Mouse (Mus musculus) CH12.LX (cell line): Measurements from ENCODE around the gene Tunar. TPM values are rescaled to one million over a fixed set of nuclear protein-coding genes. Genes with fewer than 3 reads are reported as not detected.

Experiments
- DNase-seq: peaks from one replicate; pipeline ENCODE4 v3.0.0-alpha.2; 2013; ENCODE audit errors: extremely low read depth
- H3K27ac ChIP-seq: 2 replicates; pipeline ENCODE4 v1.5.1; 2012; ENCODE audit warnings: low read depth, mild to moderate bottlenecking, control low read depth, moderate library complexity; ENCODE audit not compliant: insufficient read depth
- H3K27me3 ChIP-seq: replicated peaks from 2 replicates; pipeline ENCODE3; 2012; ENCODE audit warnings: inconsistent platforms
- H3K36me3 ChIP-seq, 2 experiments: replicated peaks in 1 of 2; 2 replicates each; pipeline versions ENCODE3 to v1.6.1; 2012; ENCODE audit warnings: inconsistent platforms in 1 of 2, low read length in 1 of 2, mild to moderate bottlenecking in 1 of 2, mixed read lengths in 1 of 2, moderate library complexity in 1 of 2; ENCODE audit not compliant: control insufficient read depth in 1 of 2, insufficient read depth in 1 of 2
- H3K4me1 ChIP-seq, 2 experiments: 2 replicates each; pipeline ENCODE4 v1.6.1; 2012; ENCODE audit warnings: inconsistent platforms in 1 of 2, moderate library complexity in 1 of 2; ENCODE audit not compliant: insufficient read depth in 2 of 2, control insufficient read depth in 1 of 2
- H3K4me2 ChIP-seq: 2 replicates; pipeline ENCODE4 v1.6.1; 2012; ENCODE audit warnings: low read depth, mild to moderate bottlenecking, control low read depth; ENCODE audit not compliant: poor library complexity, insufficient read depth, severe bottlenecking
- H3K4me3 ChIP-seq, 3 experiments: fragments of 150-350 bp in 1 of 3; sonication (generic) in 1 of 3; replicated peaks in 1 of 3; 2 replicates each; pipeline versions ENCODE3 to v1.5.1; 2011 to 2012; ENCODE audit warnings: low read depth in 2 of 3, low read length in 2 of 3, mild to moderate bottlenecking in 2 of 3, moderate library complexity in 2 of 3, control low read depth in 1 of 3, improper control_type of control experiment in 1 of 3, inconsistent platforms in 1 of 3, mixed read lengths in 1 of 3; ENCODE audit not compliant: poor library complexity in 1 of 3
- H3K79me2 ChIP-seq: replicated peaks from 2 replicates; pipeline ENCODE4 v1.6.1; 2012; ENCODE audit warnings: mild to moderate bottlenecking, moderate library complexity; ENCODE audit not compliant: control insufficient read depth, poor library complexity, insufficient read depth, severe bottlenecking; ENCODE audit errors: extremely low read depth
- H3K9ac ChIP-seq: 2 replicates; pipeline ENCODE4 v1.6.1; 2012; ENCODE audit warnings: low read depth, mild to moderate bottlenecking, control low read depth, moderate library complexity; ENCODE audit not compliant: insufficient read depth
- H3K9me3 ChIP-seq: replicated peaks from 2 replicates; pipeline ENCODE3; 2012; ENCODE audit warnings: low read length, inconsistent platforms, mixed read lengths
- CTCF ChIP-seq, 2 experiments: IDR thresholded peaks in 1 of 2; conservative IDR thresholded peaks in 1 of 2; 2 replicates each; pipeline ENCODE4 v1.5.1; 2011 to 2012; ENCODE audit warnings: low read depth in 2 of 2, low read length in 2 of 2, improper control_type of control experiment in 1 of 2, inconsistent platforms in 1 of 2, mild to moderate bottlenecking in 1 of 2, moderate library complexity in 1 of 2
- ELF1 ChIP-seq: IDR thresholded peaks from 2 replicates; pipeline ENCODE4 v1.6.1; 2014; ENCODE audit warnings: low read depth, mild to moderate bottlenecking, inconsistent platforms, low read length, improper control_type of control experiment
- EP300 ChIP-seq: IDR thresholded peaks from 2 replicates; pipeline ENCODE4 v1.6.1; 2011; ENCODE audit warnings: low read length, improper control_type of control experiment
- HCFC1 ChIP-seq: IDR thresholded peaks from 2 replicates; pipeline ENCODE4 v1.6.1; 2012; ENCODE audit warnings: low read depth, mild to moderate bottlenecking, inconsistent platforms, low read length, improper control_type of control experiment
- IRF4 ChIP-seq: IDR thresholded peaks from 2 replicates; pipeline ENCODE4 v1.6.1; 2014; ENCODE audit warnings: low read depth, mild to moderate bottlenecking, inconsistent platforms, low read length, improper control_type of control experiment
- JUN ChIP-seq: IDR thresholded peaks from 2 replicates; pipeline ENCODE4 v1.6.1; 2011; ENCODE audit warnings: low read depth, mild to moderate bottlenecking, low read length, improper control_type of control experiment, moderate library complexity; ENCODE audit not compliant: insufficient read depth
- JUND ChIP-seq: conservative IDR thresholded peaks from 2 replicates; pipeline ENCODE4 v1.6.1; 2011; ENCODE audit warnings: low read depth, low read length, improper control_type of control experiment
- KAT2A ChIP-seq: IDR thresholded peaks from 2 replicates; pipeline ENCODE4 v1.6.1; 2012; ENCODE audit warnings: low read length, improper control_type of control experiment, inconsistent platforms; ENCODE audit not compliant: insufficient replicate concordance
- MAFK ChIP-seq: IDR thresholded peaks from 2 replicates; pipeline ENCODE4 v1.6.1; 2011; ENCODE audit warnings: low read length, improper control_type of control experiment; ENCODE audit not compliant: insufficient replicate concordance
- MAX ChIP-seq: IDR thresholded peaks from 2 replicates; pipeline ENCODE4 v1.6.1; 2011; ENCODE audit warnings: low read length, improper control_type of control experiment
- MAZ ChIP-seq: IDR thresholded peaks from 2 replicates; pipeline ENCODE4 v1.6.1; 2012; ENCODE audit warnings: low read depth, mild to moderate bottlenecking, inconsistent platforms, low read length, improper control_type of control experiment, moderate library complexity
- MEF2A ChIP-seq: IDR thresholded peaks from 2 replicates; pipeline ENCODE4 v1.6.1; 2014; ENCODE audit warnings: low read depth, mild to moderate bottlenecking, inconsistent platforms, low read length, improper control_type of control experiment, borderline replicate concordance
- MXI1 ChIP-seq: IDR thresholded peaks from 2 replicates; pipeline ENCODE4 v1.6.1; 2011; ENCODE audit warnings: mild to moderate bottlenecking, low read depth, low read length, improper control_type of control experiment
- NRF1 ChIP-seq: IDR thresholded peaks from 2 replicates; pipeline ENCODE4 v1.6.1; 2014; ENCODE audit warnings: low read depth, mild to moderate bottlenecking, inconsistent platforms, low read length, improper control_type of control experiment, moderate library complexity
- PAX5 ChIP-seq: IDR thresholded peaks from 2 replicates; pipeline ENCODE4 v1.6.1; 2012; ENCODE audit warnings: low read length, inconsistent platforms, mixed read lengths
- RCOR1 ChIP-seq: conservative IDR thresholded peaks from 2 replicates; pipeline ENCODE4 v1.6.1; 2012; ENCODE audit warnings: low read depth, mild to moderate bottlenecking, inconsistent platforms, low read length, improper control_type of control experiment
- SMC3 ChIP-seq: IDR thresholded peaks from 2 replicates; pipeline ENCODE4 v1.6.1; 2011; ENCODE audit warnings: low read depth, low read length, improper control_type of control experiment
- TBP ChIP-seq: conservative IDR thresholded peaks from 2 replicates; pipeline ENCODE4 v1.6.1; 2011; ENCODE audit warnings: low read depth, low read length, improper control_type of control experiment
- TCF12 ChIP-seq: IDR thresholded peaks from 2 replicates; pipeline ENCODE4 v1.6.1; 2014; ENCODE audit warnings: low read depth, mild to moderate bottlenecking, inconsistent platforms, low read length, improper control_type of control experiment
- USF2 ChIP-seq: conservative IDR thresholded peaks from 2 replicates; pipeline ENCODE4 v1.6.1; 2011; ENCODE audit warnings: low read depth, low read length, improper control_type of control experiment
- ZKSCAN1 ChIP-seq: IDR thresholded peaks from 2 replicates; pipeline ENCODE4 v1.6.1; 2012; ENCODE audit warnings: low read depth, inconsistent platforms, low read length, improper control_type of control experiment, borderline replicate concordance
- ZMIZ1 ChIP-seq: IDR thresholded peaks from 2 replicates; pipeline ENCODE4 v1.6.1; 2012; ENCODE audit warnings: low read depth, mild to moderate bottlenecking, inconsistent platforms, low read length, improper control_type of control experiment
- ZNF384 ChIP-seq: IDR thresholded peaks from 2 replicates; pipeline ENCODE4 v1.6.1; 2012; ENCODE audit warnings: low read depth, low read length, improper control_type of control experiment, inconsistent platforms
- dilution Hi-C: fragments of 300-500 bp; cut with MboI; formaldehyde crosslinking; loops from 2 replicates; pipeline ENCODE4 v1.14.3; 2020; ENCODE audit warnings: low sequenced_read_pairs; ENCODE audit not compliant: extremely low pct_unique_long_range_greater_than_20kb, extremely low pct_ligation_motif_present
- in situ Hi-C: fragments of 300-500 bp; cut with MboI; formaldehyde crosslinking; loops from 3 replicates; pipeline ENCODE4 v1.14.3; 2019; ENCODE audit warnings: low sequenced_read_pairs, low pct_ligation_motif_present, low pct_unique_long_range_greater_than_20kb, mixed read lengths
- polyA plus RNA-seq: library from polyadenylated mRNA; unstranded; fragments of >175 nt; gene quantifications from 2 replicates; pipeline ENCODE4 v1.2.1, GENCODE M21; 2012; ENCODE audit warnings: low read depth; ENCODE audit not compliant: insufficient read length
- total RNA-seq, 2 experiments: library from RNA; depleted of rRNA; stranded (reverse); fragments of 300-350 nt in 1 of 2; fragments of >200 nt in 1 of 2; gene quantifications; 2 replicates each; pipeline ENCODE4 v1.2.3; 2012 to 2014

The Tunar gene
- total and polyA plus RNA-seq, 3 experiments = not detected

DNA sequence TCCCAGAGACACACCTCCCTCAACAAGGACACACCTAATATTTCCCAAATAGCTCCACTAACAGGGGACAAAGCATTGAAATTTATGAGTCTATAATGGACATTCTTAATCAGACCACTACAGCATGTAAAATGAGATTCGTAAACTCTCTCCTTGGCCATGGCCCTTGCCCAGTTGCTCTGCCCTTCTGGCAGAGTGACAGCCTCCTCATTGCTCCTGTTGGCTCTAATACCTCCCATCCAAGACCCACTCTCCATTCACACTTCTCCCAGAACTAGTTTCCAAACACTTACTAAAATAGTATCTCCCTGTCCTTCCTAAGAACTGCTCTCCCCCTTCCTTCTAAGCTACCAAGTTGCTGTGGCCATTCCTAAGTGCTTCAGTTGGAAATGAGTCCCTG is 19.3 kb upstream of the Tunar start:
- H3K4me1 ChIP-seq = no peaks in the 10 kb centered on the region
- H3K9ac ChIP-seq = no peak overlapping the region
- no peak for TF ChIP-seq EP300
- TF ChIP-seq ZNF384 = no peak
- no peak for TF ChIP-seq CTCF (conservative IDR thresholded peaks at IDR 0.05 in 1 of 2, IDR thresholded peaks at IDR 0.05 in 1 of 2; ENCODE audit: low read depth in 2 of 2, low read length in 2 of 2)
- no peak for TF ChIP-seq ELF1
- TF ChIP-seq TBP = no peak
- TF ChIP-seq RCOR1 = no peak
- no peak for TF ChIP-seq HCFC1
- TF ChIP-seq ZMIZ1 = no peak
- no peak for TF ChIP-seq MAFK
- TF ChIP-seq TCF12 = no peak
- TF ChIP-seq PAX5 = no peak
- TF ChIP-seq MEF2A = no peak
- no peak for TF ChIP-seq KAT2A
- no peak for TF ChIP-seq IRF4
- TF ChIP-seq MAX = no peak
- no peak for TF ChIP-seq JUN
- no peak for TF ChIP-seq MAZ
- no peak for TF ChIP-seq ZKSCAN1
- no peak for TF ChIP-seq SMC3
- no peak for TF ChIP-seq MXI1
- no peak overlapping the region for H3K4me3 ChIP-seq
- H3K79me2 ChIP-seq = no peaks in the 10 kb centered on the region
- in situ Hi-C loops = no loop called here
- H3K27ac ChIP-seq = no peak overlapping the region
- no peaks in the 10 kb centered on the region for H3K9me3 ChIP-seq
- dilution Hi-C loops = no loop called here
- H3K27me3 ChIP-seq = peaks cover 39% of the 10 kb centered on the region
- no peaks in the 10 kb centered on the region for H3K36me3 ChIP-seq
- H3K4me2 ChIP-seq = no peak overlapping the region
- DNase-seq = no peak

DNA sequence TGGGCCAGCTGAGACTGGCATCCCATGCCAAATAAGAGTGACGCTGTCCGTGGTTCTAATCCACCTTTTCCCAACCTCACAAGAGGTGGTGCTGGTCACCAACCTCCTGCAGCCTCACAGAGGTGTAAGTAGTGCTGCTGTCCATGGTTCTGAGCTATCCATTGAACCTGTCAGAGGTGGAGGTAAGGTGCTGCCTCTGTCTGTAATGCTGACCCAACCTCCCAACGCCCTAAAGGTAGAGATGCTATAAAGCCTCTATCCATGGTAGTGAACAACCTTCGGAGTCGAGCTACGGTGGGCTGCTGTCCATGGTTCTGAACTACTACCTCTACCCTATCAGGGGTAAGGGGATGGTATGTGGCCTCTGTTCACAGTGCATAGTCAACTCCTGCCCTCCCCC is 11.5 kb upstream of the Tunar start:
- H3K79me2 ChIP-seq = no peaks in the 10 kb centered on the region
- H3K9me3 ChIP-seq = no peaks in the 10 kb centered on the region
- in situ Hi-C loops (no loop called here), dilution Hi-C loops (no loop called here)
- no peak overlapping the region for H3K27ac ChIP-seq
- H3K4me1 ChIP-seq = no peaks in the 10 kb centered on the region
- H3K4me3 ChIP-seq = no peak overlapping the region
- H3K27me3 ChIP-seq = peaks cover 17% of the 10 kb centered on the region
- TF ChIP-seq ELF1 = no peak
- TF ChIP-seq HCFC1 = no peak
- no peak for TF ChIP-seq ZMIZ1
- TF ChIP-seq USF2 = no peak
- no peak for TF ChIP-seq NRF1
- no peak for TF ChIP-seq JUN
- no peak for TF ChIP-seq KAT2A
- TF ChIP-seq JUND = no peak
- H3K36me3 ChIP-seq = no peaks in the 10 kb centered on the region
- peak; percentile 11 for DNase-seq
- no peak overlapping the region for H3K9ac ChIP-seq
- H3K4me2 ChIP-seq = no peak overlapping the region
